Mouse (Mus musculus) intestine, embryonic 14.5 days (tissue): ENCODE data around the gene Rep15. TPM values are rescaled to one million over a fixed set of nuclear protein-coding genes. Genes with fewer than 3 reads are reported as not detected.

Source experiments
- ATAC-seq: fragments of 200-750 bp; cut with Nextera tagmentation; replicated peaks from 2 replicates; pipeline ENCODE4 v1.8.0; 2017; ENCODE audit warnings: low read depth, moderate number of reproducible peaks, moderate TSS enrichment, moderate library complexity; ENCODE audit not compliant: low FRiP score, low TSS enrichment
- DNase-seq: peaks from one replicate; pipeline ENCODE4 v3.0.0-alpha.2; 2018; ENCODE audit warnings: low spot score
- H3K27ac ChIP-seq: fragments of 300-500 bp; sonication (generic); 2 replicates; pipeline ENCODE4 v1.5.1; 2014; ENCODE audit warnings: low read depth, mild to moderate bottlenecking, control low read depth
- H3K27me3 ChIP-seq: fragments of 300-500 bp; sonication (generic); replicated peaks from 2 replicates; pipeline ENCODE4 v1.6.1; 2014; ENCODE audit warnings: low read length, control low read depth; ENCODE audit not compliant: control insufficient read depth, insufficient read depth
- H3K36me3 ChIP-seq: fragments of 300-500 bp; sonication (generic); 2 replicates; pipeline ENCODE4 v1.6.1; 2014; ENCODE audit warnings: low read length, control low read depth; ENCODE audit not compliant: control insufficient read depth, insufficient read depth
- H3K4me1 ChIP-seq: fragments of 300-500 bp; sonication (generic); replicated peaks from 2 replicates; pipeline ENCODE4 v1.6.1; 2014; ENCODE audit warnings: low read length, control low read depth, mixed read lengths; ENCODE audit not compliant: control insufficient read depth, insufficient read depth
- H3K4me2 ChIP-seq: fragments of 300-500 bp; sonication (generic); 2 replicates; pipeline ENCODE4 v1.6.1; 2014; ENCODE audit warnings: low read length
- H3K4me3 ChIP-seq: fragments of 300-500 bp; sonication (generic); 2 replicates; pipeline ENCODE4 v1.5.1; 2014; ENCODE audit warnings: low read depth, low read length, control low read depth, mixed read lengths
- H3K9ac ChIP-seq: fragments of 300-500 bp; sonication (generic); 2 replicates; pipeline ENCODE4 v1.6.1; 2014; ENCODE audit warnings: mild to moderate bottlenecking, low read length
- H3K9me3 ChIP-seq: fragments of 300-500 bp; sonication (generic); 2 replicates; pipeline ENCODE4 v1.6.1; 2016; ENCODE audit warnings: low read length, control low read depth; ENCODE audit not compliant: control insufficient read depth
- WGBS: fragments of 180-500 bp; shearing (Covaris S2); extraction: QIAGEN DNeasy Blood & Tissue Kit; methylation state at CpG from one replicate; pipeline ENCODE4 v1.1.7; 2014; 5-methylcytosine and 5-hydroxymethylcytosine counted together
- polyA plus RNA-seq: library from polyadenylated mRNA; unstranded; fragments of >200 nt; fragmentation: Nextera tagmentation; extraction: Ambion mirVana; gene quantifications from 2 replicates; pipeline ENCODE4 v1.2.1, GENCODE M21; 2014

The Rep15 gene
- polyA plus RNA-seq, 1 experiment from 2014 or later, result 2.5 TPM

DNA sequence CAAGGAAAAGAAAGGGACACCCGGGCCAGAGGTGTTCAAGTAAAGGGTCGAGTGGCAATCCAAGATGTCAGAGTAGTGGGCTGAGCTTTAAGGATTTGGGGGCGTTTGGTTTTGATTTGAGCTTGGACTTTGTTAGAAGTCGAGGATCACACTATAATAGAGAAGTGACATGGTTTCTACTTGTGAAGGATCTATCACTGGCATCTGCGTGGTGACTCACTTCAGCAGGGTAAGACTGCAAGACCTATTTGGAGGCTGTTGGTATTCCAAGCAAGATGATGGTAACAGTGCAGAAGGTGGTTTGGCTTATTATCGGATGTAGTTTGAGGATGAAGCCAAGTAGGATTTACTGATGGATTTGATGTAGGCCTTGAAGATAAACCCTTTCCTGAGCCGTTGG lies 11.2 kb downstream of the Rep15 start:
- DNase-seq (peak; percentile 56), ATAC-seq (no peak)
- Histone ChIP-seq H3K4me3 (peak overlapping the region; percentile 89), H3K27ac (no peak overlapping the region), H3K36me3 (peaks cover 28% of the 10 kb centered on the region), H3K9me3 (no peaks in the 10 kb centered on the region), H3K4me1 (peaks cover 12% of the 10 kb centered on the region), H3K27me3 (no peaks in the 10 kb centered on the region), H3K4me2 (peak overlapping the region; percentile 84), H3K9ac (peak overlapping the region; percentile 93)
- 56% methylated on average over 7 of the region's 7 CpGs for WGBS

DNA sequence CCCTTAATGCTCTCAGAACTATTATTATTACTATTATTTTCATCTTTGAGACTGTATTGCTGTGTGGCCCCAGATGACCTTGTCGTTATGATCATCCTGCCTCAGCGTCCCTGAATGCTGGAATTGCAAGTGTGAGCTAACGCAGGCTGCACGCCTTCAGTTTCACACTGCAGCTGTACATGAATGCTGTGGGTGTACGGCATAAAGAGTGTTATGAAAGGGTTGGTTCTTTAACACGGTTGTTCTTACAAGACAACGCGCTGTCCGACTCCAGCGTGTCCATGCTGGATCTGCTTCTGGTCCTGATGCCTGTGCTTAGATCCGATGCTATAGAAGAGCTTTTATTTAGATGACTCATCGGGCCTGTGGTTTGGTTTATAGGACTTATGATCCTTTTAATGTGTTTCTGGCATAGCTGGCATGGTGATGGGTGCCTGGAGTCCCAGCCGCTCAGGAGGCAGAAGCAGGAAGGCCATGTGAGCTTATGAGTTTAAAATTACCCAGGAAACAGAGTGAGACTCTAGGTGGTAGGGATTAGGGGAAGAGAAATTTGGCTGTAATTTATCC lies 16.9 kb downstream of the Rep15 start:
- Histone ChIP-seq H3K27ac (no peak overlapping the region), H3K36me3 (peaks cover 81% of the 10 kb centered on the region), H3K27me3 (no peaks in the 10 kb centered on the region), H3K9me3 (no peaks in the 10 kb centered on the region), H3K4me2 (no peak overlapping the region), H3K4me3 (no peak overlapping the region), H3K4me1 (no peaks in the 10 kb centered on the region), H3K9ac (no peak overlapping the region)
- no peak for ATAC-seq
- no peak for DNase-seq
- WGBS, result 97% methylated on average over 13 of the region's 13 CpGs

DNA sequence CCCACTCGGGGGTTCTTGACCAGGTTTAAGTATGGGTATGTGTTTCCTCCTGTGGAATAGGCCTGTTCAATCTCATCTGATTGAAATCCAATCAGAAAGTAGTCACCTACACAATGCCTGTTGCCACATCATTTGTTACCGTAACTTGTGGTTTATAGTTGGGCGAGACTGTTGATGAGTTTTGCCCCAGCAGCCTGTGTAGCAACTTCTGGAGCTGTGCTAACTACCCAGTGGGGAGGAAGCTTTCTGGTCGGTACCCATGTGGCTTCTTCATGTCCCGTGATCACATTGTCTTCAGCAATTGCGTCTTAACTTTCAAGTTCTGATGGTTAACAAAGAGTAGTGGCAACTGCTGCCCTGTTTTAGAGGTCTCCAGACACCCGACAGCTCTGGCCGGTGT lies 19.3 kb downstream of the Rep15 start:
- Histone ChIP-seq H3K36me3 (peaks cover 95% of the 10 kb centered on the region), H3K4me1 (no peaks in the 10 kb centered on the region), H3K9me3 (no peaks in the 10 kb centered on the region), H3K27ac (no peak overlapping the region), H3K4me3 (no peak overlapping the region), H3K4me2 (no peak overlapping the region), H3K9ac (no peak overlapping the region), H3K27me3 (no peaks in the 10 kb centered on the region)
- WGBS, result 92% methylated on average over 8 of the region's 8 CpGs
- no peak for ATAC-seq
- no peak for DNase-seq

DNA sequence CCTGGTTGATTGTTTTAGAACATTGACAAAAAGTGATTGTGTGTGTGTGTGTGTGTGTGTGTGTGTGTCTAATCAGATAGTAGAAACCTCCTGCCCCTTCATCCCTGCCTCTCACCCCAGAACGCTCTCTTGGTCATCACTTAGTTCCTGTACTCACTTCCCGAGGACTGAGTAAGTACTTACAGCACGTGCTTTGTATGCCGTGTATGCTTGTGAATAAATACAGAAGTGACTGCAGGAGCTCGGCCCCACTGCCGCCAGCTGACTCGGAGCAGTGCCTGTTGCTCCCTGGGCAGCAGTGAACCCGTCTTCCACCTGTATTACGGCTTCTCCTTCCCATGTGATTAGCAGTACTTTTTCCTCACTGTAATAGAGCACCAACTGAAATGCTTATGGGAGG lies 20.1 kb downstream of the Rep15 start:
- Histone ChIP-seq H3K36me3 (peaks cover 95% of the 10 kb centered on the region), H3K27me3 (no peaks in the 10 kb centered on the region), H3K4me2 (no peak overlapping the region), H3K9me3 (no peaks in the 10 kb centered on the region), H3K4me1 (no peaks in the 10 kb centered on the region), H3K4me3 (no peak overlapping the region), H3K9ac (no peak overlapping the region), H3K27ac (no peak overlapping the region)
- DNase-seq, result peak; percentile 21
- no peak for ATAC-seq
- WGBS, result 89% methylated on average over 9 of the region's 9 CpGs

DNA sequence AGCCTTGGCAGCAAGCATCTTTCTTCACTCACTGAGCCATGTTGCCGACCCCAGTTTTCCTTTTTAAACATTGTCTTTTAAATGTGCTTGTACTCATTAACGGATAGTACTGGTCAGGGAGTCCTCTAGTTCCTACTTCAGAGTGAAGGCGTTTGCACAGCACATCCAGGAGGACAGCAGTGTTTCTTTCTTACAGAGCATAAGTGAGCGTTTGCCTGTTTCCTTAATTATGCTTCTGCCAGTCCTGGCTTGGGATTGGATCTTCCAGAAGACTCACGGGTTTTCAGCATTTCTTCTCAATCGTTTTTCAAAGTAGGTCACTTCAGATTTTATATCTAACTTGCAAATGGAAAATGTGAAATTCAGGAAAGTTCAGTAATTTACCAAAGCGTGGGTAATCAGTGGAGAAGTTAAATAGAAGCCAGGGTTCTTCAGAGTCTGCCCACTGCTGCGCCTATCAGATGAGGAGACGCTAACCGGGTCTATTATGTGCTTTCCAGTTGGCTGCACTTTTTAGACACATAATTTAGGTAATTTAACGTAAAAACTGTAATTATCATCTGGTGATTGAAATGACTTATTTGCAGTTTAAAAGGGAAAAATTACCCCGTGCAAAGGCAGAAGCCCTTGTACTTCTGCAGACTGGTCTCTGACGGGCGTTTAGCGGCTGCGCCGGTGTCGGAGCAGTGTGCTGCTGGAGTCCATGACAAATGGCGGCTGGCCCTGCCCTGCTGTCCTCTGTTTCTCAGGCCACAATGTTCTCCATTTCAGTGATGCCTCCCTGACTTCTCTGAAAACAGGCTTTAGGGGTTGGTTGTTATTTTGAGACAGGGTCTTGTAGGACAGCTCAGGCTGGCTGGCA lies 21.6 kb downstream of the Rep15 start:
- no peaks in the 10 kb centered on the region for H3K9me3 ChIP-seq
- ATAC-seq, result no peak
- H3K4me1 ChIP-seq, result no peaks in the 10 kb centered on the region
- H3K27me3 ChIP-seq, result no peaks in the 10 kb centered on the region
- H3K9ac ChIP-seq, result no peak overlapping the region
- no peak overlapping the region for H3K4me3 ChIP-seq
- 92% methylated on average over 19 of the region's 19 CpGs for WGBS
- H3K36me3 ChIP-seq, result peaks cover 89% of the 10 kb centered on the region
- DNase-seq, result peak; percentile 27
- H3K27ac ChIP-seq, result no peak overlapping the region
- no peak overlapping the region for H3K4me2 ChIP-seq

DNA sequence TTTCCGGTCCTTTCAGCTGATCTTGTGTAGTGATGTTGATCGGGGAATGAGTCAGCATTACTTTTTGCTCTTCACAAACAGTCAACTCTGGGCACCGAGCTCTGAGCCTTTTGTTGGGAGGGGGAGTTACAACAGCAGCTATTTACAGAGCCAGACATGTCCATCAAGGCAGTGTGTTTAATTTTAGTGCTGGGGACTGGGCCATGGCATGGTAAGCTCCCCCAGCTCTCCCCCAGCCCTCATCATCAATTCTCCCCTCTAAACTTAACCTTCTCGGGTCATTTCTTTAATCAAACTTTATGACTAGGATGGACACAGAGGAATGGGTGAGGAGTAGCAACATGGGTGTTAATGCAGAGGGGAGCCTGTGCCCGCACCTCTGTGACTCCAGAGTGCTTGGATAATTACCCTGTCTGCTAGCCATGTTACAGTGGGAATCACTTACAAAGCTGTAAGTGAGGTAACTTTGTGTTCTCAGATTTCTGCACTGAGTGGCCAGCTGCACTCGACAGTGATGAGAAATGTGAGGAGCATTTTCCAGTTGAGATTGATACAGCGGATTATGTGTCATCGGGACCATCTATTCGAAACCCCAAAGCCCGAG lies 23.1 kb downstream of the Rep15 start:
- DNase-seq (no peak), ATAC-seq (no peak)
- H3K9ac ChIP-seq, result no peak overlapping the region
- H3K4me3 ChIP-seq, result no peak overlapping the region
- no peaks in the 10 kb centered on the region for H3K4me1 ChIP-seq
- no peaks in the 10 kb centered on the region for H3K9me3 ChIP-seq
- no peak overlapping the region for H3K4me2 ChIP-seq
- H3K36me3 ChIP-seq, result peaks cover 79% of the 10 kb centered on the region
- 90% methylated on average over 10 of the region's 10 CpGs for WGBS
- no peak overlapping the region for H3K27ac ChIP-seq
- no peaks in the 10 kb centered on the region for H3K27me3 ChIP-seq

DNA sequence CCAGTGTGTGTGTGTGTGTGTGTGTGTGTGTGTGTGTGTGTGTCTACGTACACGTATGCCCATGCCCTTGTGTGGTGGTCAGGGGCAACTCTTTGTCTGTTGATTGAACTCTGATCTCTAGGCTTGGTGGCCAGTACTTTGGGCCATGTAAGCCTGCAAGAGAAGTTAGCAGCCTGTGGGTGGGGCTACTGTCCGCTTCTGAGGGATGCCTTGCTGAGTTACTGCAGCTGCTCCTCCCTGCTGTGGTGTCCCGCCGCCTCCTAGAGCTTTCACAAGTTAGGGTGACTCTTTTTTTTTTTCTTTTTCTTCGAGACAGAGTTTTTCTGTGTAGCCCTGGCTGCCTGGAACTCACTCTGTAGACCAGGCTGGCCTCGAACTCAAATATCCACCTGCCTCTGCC lies 26.9 kb downstream of the Rep15 start:
- ATAC-seq (no peak), DNase-seq (peak; percentile 44)
- Histone ChIP-seq H3K36me3 (peaks cover 75% of the 10 kb centered on the region), H3K27ac (no peak overlapping the region), H3K4me3 (no peak overlapping the region), H3K27me3 (no peaks in the 10 kb centered on the region), H3K9me3 (no peaks in the 10 kb centered on the region), H3K9ac (no peak overlapping the region), H3K4me2 (no peak overlapping the region), H3K4me1 (no peaks in the 10 kb centered on the region)
- WGBS, result 61% methylated on average over 7 of the region's 7 CpGs

DNA sequence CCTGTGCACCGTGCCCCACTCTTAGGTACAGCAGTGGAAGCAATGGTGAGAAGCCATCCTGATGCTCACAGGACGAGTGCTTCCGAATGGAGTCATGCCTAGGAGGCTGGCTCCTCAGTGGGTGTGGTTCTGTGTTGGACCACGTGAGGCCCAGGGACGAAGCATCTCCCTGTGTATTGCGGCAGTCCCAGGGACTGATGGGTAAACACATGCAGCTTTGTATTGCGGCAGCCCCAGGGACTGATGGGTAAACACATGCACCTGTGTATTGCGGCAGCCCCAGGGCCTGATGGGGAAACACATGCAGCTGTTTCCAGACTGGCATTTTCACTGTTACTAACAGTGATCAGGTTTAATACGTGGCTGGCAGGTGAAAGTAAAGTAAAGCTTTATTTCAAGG lies 29.2 kb downstream of the Rep15 start:
- Histone ChIP-seq H3K27ac (no peak overlapping the region), H3K9me3 (no peaks in the 10 kb centered on the region), H3K36me3 (peaks cover 65% of the 10 kb centered on the region), H3K4me2 (no peak overlapping the region), H3K9ac (no peak overlapping the region), H3K27me3 (no peaks in the 10 kb centered on the region), H3K4me3 (no peak overlapping the region), H3K4me1 (no peaks in the 10 kb centered on the region)
- DNase-seq, result peak; percentile 44
- 84% methylated on average over 9 of the region's 9 CpGs for WGBS
- no peak for ATAC-seq
